Mouse (Mus musculus) kidney, embryonic 15.5 days (tissue): ENCODE results near the gene Slc29a2. TPM values are rescaled to one million over a fixed set of nuclear protein-coding genes. Genes with fewer than 3 reads are reported as not detected.
A peak's percentile ranks its signal among the peaks of the same experiment; 100 is the strongest.

Experiments
- ATAC-seq: fragments of 200-750 bp; cut with Nextera tagmentation; replicated peaks from 2 replicates; pipeline ENCODE4 v1.8.0; 2017; ENCODE audit warnings: moderate TSS enrichment; ENCODE audit not compliant: low FRiP score
- H3K27ac ChIP-seq: fragments of 300-500 bp; sonication (generic); 2 replicates; pipeline ENCODE4 v1.5.1; 2015; ENCODE audit warnings: mild to moderate bottlenecking, inconsistent platforms
- H3K27me3 ChIP-seq: fragments of 300-500 bp; sonication (generic); 2 replicates; pipeline ENCODE4 v1.6.1; 2015; ENCODE audit warnings: inconsistent platforms
- H3K36me3 ChIP-seq: fragments of 300-500 bp; sonication (generic); 2 replicates; pipeline ENCODE4 v1.6.1; 2015; ENCODE audit warnings: inconsistent platforms
- H3K4me1 ChIP-seq: fragments of 300-500 bp; sonication (generic); 2 replicates; pipeline ENCODE4 v1.6.1; 2015; ENCODE audit warnings: inconsistent platforms
- H3K4me2 ChIP-seq: fragments of 300-500 bp; sonication (generic); 2 replicates; pipeline ENCODE4 v1.6.1; 2015; ENCODE audit warnings: moderate library complexity, mild to moderate bottlenecking, inconsistent platforms
- H3K4me3 ChIP-seq: fragments of 300-500 bp; sonication (generic); replicated peaks from 2 replicates; pipeline ENCODE4 v1.5.1; 2015; ENCODE audit warnings: mild to moderate bottlenecking, inconsistent platforms
- H3K9ac ChIP-seq: fragments of 300-500 bp; sonication (generic); 2 replicates; pipeline ENCODE4 v1.6.1; 2015; ENCODE audit warnings: mild to moderate bottlenecking, inconsistent platforms
- H3K9me3 ChIP-seq: fragments of 300-500 bp; sonication (generic); replicated peaks from 2 replicates; pipeline ENCODE4 v1.6.1; 2016; ENCODE audit warnings: inconsistent platforms
- WGBS: fragments of 180-500 bp; shearing (Covaris S2); methylation state at CpG from one replicate; pipeline ENCODE4 v1.1.7; 2015; ENCODE audit warnings: mixed read lengths; 5-methylcytosine and 5-hydroxymethylcytosine counted together
- polyA plus RNA-seq: library from polyadenylated mRNA; unstranded; fragments of >200 nt; fragmentation: Nextera tagmentation; extraction: Ambion mirVana; gene quantifications from 2 replicates; pipeline ENCODE4 v1.2.1, GENCODE M21; 2015

Slc29a2 gene
- polyA plus RNA-seq, 1 experiment from 2014 or later, result 7.0 TPM

- Histone ChIP-seq H3K9me3 (no peaks in the 10 kb centered on the region), H3K4me1 (peaks cover 60% of the 10 kb centered on the region), H3K4me2 (no peak overlapping the region), H3K27me3 (peaks cover 33% of the 10 kb centered on the region), H3K9ac (no peak overlapping the region), H3K4me3 (no peak overlapping the region), H3K36me3 (no peaks in the 10 kb centered on the region), H3K27ac (peak overlapping the region; percentile 41; the same call in 1 of the 2 replicates)
- no peak for ATAC-seq
- WGBS, result 59% methylated on average over 7 of the region's 7 CpGs
These were observed 41.4 kb downstream of the Slc29a2 start for GRCm38 (mm10) chr19:5065104-5065503.

GRCm38 (mm10) chr19:5067040-5067799 is 43.6 kb downstream of the Slc29a2 start:
- peaks cover 67% of the 10 kb centered on the region for H3K4me1 ChIP-seq
- H3K27ac ChIP-seq, result peak overlapping the region; percentile 93
- no peaks in the 10 kb centered on the region for H3K36me3 ChIP-seq
- peak overlapping the region; percentile 64; the same call in 1 of the 2 replicates for H3K9ac ChIP-seq
- peaks cover 49% of the 10 kb centered on the region for H3K27me3 ChIP-seq
- 5% methylated on average over 15 of the region's 15 CpGs for WGBS
- no peaks in the 10 kb centered on the region for H3K9me3 ChIP-seq
- peak overlapping the region; percentile 84 for H3K4me2 ChIP-seq
- peak overlapping the region; percentile 55 for H3K4me3 ChIP-seq
- ATAC-seq, result no peak

- peaks cover 75% of the 10 kb centered on the region for H3K4me1 ChIP-seq
- WGBS, result under 1% methylated on average over 51 of the region's 56 CpGs
These were observed 44.4 kb downstream of the Slc29a2 start, which contains the start of gene Cd248 for GRCm38 (mm10) chr19:5067867-5068569. Gene Cd248, plus strand, starts transcription at chr19:5068078.

GRCm38 (mm10) chr19:5068570-5069234 is 45.0 kb downstream of the Slc29a2 start:
- 35% methylated on average over 21 of the region's 21 CpGs for WGBS
- H3K4me1 ChIP-seq, result peaks cover 75% of the 10 kb centered on the region
- no peaks in the 10 kb centered on the region for H3K36me3 ChIP-seq
- H3K9ac ChIP-seq, result peak overlapping the region; percentile 64
- H3K27me3 ChIP-seq, result peaks cover 50% of the 10 kb centered on the region
- peak overlapping the region; percentile 55 for H3K4me3 ChIP-seq
- peak overlapping the region; percentile 93; the same call in 1 of the 2 replicates for H3K27ac ChIP-seq
- no peak for ATAC-seq
- no peaks in the 10 kb centered on the region for H3K9me3 ChIP-seq
- H3K4me2 ChIP-seq, result peak overlapping the region; percentile 84

More at GRCm38 (mm10) chr19:5067867-5068569, 44.4 kb downstream of the Slc29a2 start, which contains the start of gene Cd248:
- Histone ChIP-seq H3K4me2 (peak within 1 kb of the TSS; percentile 84), H3K4me3 (peak within 1 kb of the TSS; percentile 55), H3K9ac (peak within 1 kb of the TSS; percentile 64), H3K27ac (peak within 1 kb of the TSS; percentile 93), H3K9me3 (no peaks in the 10 kb centered on the region), H3K36me3 (no peaks in the 10 kb centered on the region), H3K27me3 (peaks cover 49% of the 10 kb centered on the region)
- peak; percentile 41 for ATAC-seq

GRCm38 (mm10) chr19:5069486-5069885 is 45.8 kb downstream of the Slc29a2 start:
- Histone ChIP-seq H3K27ac (no peak overlapping the region; the same call in 1 of the 2 replicates), H3K9me3 (no peaks in the 10 kb centered on the region), H3K36me3 (no peaks in the 10 kb centered on the region), H3K4me1 (peaks cover 75% of the 10 kb centered on the region), H3K27me3 (peaks cover 58% of the 10 kb centered on the region), H3K4me2 (peak overlapping the region; percentile 84), H3K9ac (no peak overlapping the region), H3K4me3 (peak overlapping the region; percentile 55)
- 78% methylated on average over 5 of the region's 5 CpGs for WGBS
- no peak for ATAC-seq

- Histone ChIP-seq H3K27me3 (peaks cover 62% of the 10 kb centered on the region), H3K27ac (no peak overlapping the region; the same call in 1 of the 2 replicates), H3K36me3 (no peaks in the 10 kb centered on the region), H3K9me3 (no peaks in the 10 kb centered on the region), H3K4me2 (peak overlapping the region; percentile 84), H3K4me1 (peaks cover 70% of the 10 kb centered on the region), H3K9ac (0 out of 2 replicates have a peak overlapping the region, but pooled peaks have one; percentile 1), H3K4me3 (peak overlapping the region; percentile 55)
- no peak for ATAC-seq
- WGBS, result 86% methylated on average over 7 of the region's 7 CpGs
These were observed 46.3 kb downstream of the Slc29a2 start for GRCm38 (mm10) chr19:5069978-5070377.

GRCm38 (mm10) chr19:5071077-5071476 is 47.4 kb downstream of the Slc29a2 start:
- 13% methylated on average over 11 of the region's 11 CpGs for WGBS
- Histone ChIP-seq H3K9ac (peak overlapping the region; percentile 50), H3K9me3 (no peaks in the 10 kb centered on the region), H3K27me3 (peaks cover 66% of the 10 kb centered on the region), H3K4me1 (peaks cover 63% of the 10 kb centered on the region), H3K36me3 (no peaks in the 10 kb centered on the region), H3K4me2 (peak overlapping the region; percentile 84), H3K27ac (peak overlapping the region; percentile 85), H3K4me3 (peak overlapping the region; percentile 55)
- ATAC-seq, result no peak

GRCm38 (mm10) chr19:5071545-5072369 is 48.1 kb downstream of the Slc29a2 start:
- H3K4me1 ChIP-seq, result peaks cover 62% of the 10 kb centered on the region
- H3K36me3 ChIP-seq, result no peaks in the 10 kb centered on the region
- peak overlapping the region; percentile 55 for H3K4me3 ChIP-seq
- under 1% methylated on average over 40 of the region's 40 CpGs for WGBS
- peak; percentile 85 for ATAC-seq
- H3K9ac ChIP-seq, result peak overlapping the region; percentile 50
- H3K27ac ChIP-seq, result peak overlapping the region; percentile 85
- H3K27me3 ChIP-seq, result peaks cover 65% of the 10 kb centered on the region
- H3K9me3 ChIP-seq, result no peaks in the 10 kb centered on the region
- peak overlapping the region; percentile 84 for H3K4me2 ChIP-seq

GRCm38 (mm10) chr19:5072389-5073019 is 48.8 kb downstream of the Slc29a2 start:
- Histone ChIP-seq H3K36me3 (no peaks in the 10 kb centered on the region), H3K4me1 (peaks cover 54% of the 10 kb centered on the region), H3K27ac (peak overlapping the region; percentile 85), H3K4me2 (peak overlapping the region; percentile 84), H3K9ac (peak overlapping the region; percentile 24; the same call in 1 of the 2 replicates), H3K27me3 (peaks cover 58% of the 10 kb centered on the region), H3K4me3 (peak overlapping the region; percentile 55), H3K9me3 (no peaks in the 10 kb centered on the region)
- peak; percentile 12; the same call in 1 of the 2 replicates for ATAC-seq
- 2% methylated on average over 20 of the region's 20 CpGs for WGBS

- peaks cover 53% of the 10 kb centered on the region for H3K27me3 ChIP-seq
- peaks cover 49% of the 10 kb centered on the region for H3K4me1 ChIP-seq
- 1% methylated on average over 15 of the region's 15 CpGs for WGBS
- peak overlapping the region; percentile 85 for H3K27ac ChIP-seq
- H3K9ac ChIP-seq, result no peak overlapping the region
- H3K9me3 ChIP-seq, result no peaks in the 10 kb centered on the region
- peak overlapping the region; percentile 55 for H3K4me3 ChIP-seq
- peak overlapping the region; percentile 84 for H3K4me2 ChIP-seq
- H3K36me3 ChIP-seq, result no peaks in the 10 kb centered on the region
- no peak; the same call in 1 of the 2 replicates for ATAC-seq
These were observed 49.4 kb downstream of the Slc29a2 start for GRCm38 (mm10) chr19:5073028-5073427.
